Mouse (Mus musculus) olfactory bulb, adult 2 months (tissue): Measurements from ENCODE around the gene Ano1. TPM values are rescaled to one million over a fixed set of nuclear protein-coding genes. Genes with fewer than 3 reads are reported as not detected.

Experiments used
- H3K27ac ChIP-seq: fragments of 200-500 bp; 2 replicates; pipeline ENCODE4 v1.5.1; 2012; ENCODE audit warnings: low read depth, low read length; ENCODE audit not compliant: insufficient read depth
- H3K4me1 ChIP-seq: fragments of 200-500 bp; 2 replicates; pipeline ENCODE4 v1.6.1; 2012; ENCODE audit warnings: low read length; ENCODE audit not compliant: control insufficient read depth, insufficient read depth
- H3K4me3 ChIP-seq: fragments of 200-500 bp; 2 replicates; pipeline ENCODE4 v1.5.1; 2012; ENCODE audit warnings: mild to moderate bottlenecking, low read depth, low read length, moderate library complexity; ENCODE audit not compliant: insufficient read depth
- CTCF ChIP-seq: fragments of 200-500 bp; IDR thresholded peaks from 2 replicates; pipeline ENCODE4 v1.5.1; 2012; ENCODE audit warnings: low read depth, mild to moderate bottlenecking, low read length, moderate library complexity; ENCODE audit not compliant: insufficient read depth
- POLR2A ChIP-seq: fragments of 200-500 bp; IDR thresholded peaks from 2 replicates; pipeline ENCODE4 v1.6.1; 2012; ENCODE audit warnings: mild to moderate bottlenecking, low read depth, low read length, moderate library complexity; ENCODE audit not compliant: insufficient read depth
- WGBS: fragments of 180-500 bp; shearing (Covaris S2); methylation state at CpG from one replicate; pipeline ENCODE4 v1.1.7; 2018; 5-methylcytosine and 5-hydroxymethylcytosine counted together
- polyA plus RNA-seq: library from polyadenylated mRNA; stranded (reverse); fragments of >200 nt; gene quantifications from 2 replicates; pipeline ENCODE4 v1.2.4, GENCODE M21; 2012; ENCODE audit warnings: low replicate concordance; ENCODE audit not compliant: missing spikeins, insufficient read depth, insufficient read length

The Ano1 gene
- polyA plus RNA-seq, 1 experiment = not detected

- TF ChIP-seq POLR2A = no peak
- no peak for TF ChIP-seq CTCF
- WGBS = 91% methylated on average over 2 of the region's 2 CpGs
- no peaks in the 10 kb centered on the region for H3K4me1 ChIP-seq
- no peak overlapping the region for H3K27ac ChIP-seq
- no peak overlapping the region for H3K4me3 ChIP-seq
Measured at GRCm38 (mm10) chr7:144669895-144670294, 81.9 kb downstream of the Ano1 start.

- Histone ChIP-seq H3K4me1 (no peaks in the 10 kb centered on the region), H3K27ac (no peak overlapping the region), H3K4me3 (no peak overlapping the region)
- TF ChIP-seq CTCF = no peak
- TF ChIP-seq POLR2A = no peak
- WGBS = 79% methylated on average over 7 of the region's 7 CpGs
Measured at GRCm38 (mm10) chr7:144668603-144669278, 83.0 kb downstream of the Ano1 start.

GRCm38 (mm10) chr7:144667091-144667490, 84.7 kb downstream of the Ano1 start:
- no peak overlapping the region for H3K4me3 ChIP-seq
- no peaks in the 10 kb centered on the region for H3K4me1 ChIP-seq
- H3K27ac ChIP-seq = no peak overlapping the region
- TF ChIP-seq POLR2A = no peak
- no peak for TF ChIP-seq CTCF
- WGBS = 100% methylated on average over 6 of the region's 6 CpGs

DNA sequence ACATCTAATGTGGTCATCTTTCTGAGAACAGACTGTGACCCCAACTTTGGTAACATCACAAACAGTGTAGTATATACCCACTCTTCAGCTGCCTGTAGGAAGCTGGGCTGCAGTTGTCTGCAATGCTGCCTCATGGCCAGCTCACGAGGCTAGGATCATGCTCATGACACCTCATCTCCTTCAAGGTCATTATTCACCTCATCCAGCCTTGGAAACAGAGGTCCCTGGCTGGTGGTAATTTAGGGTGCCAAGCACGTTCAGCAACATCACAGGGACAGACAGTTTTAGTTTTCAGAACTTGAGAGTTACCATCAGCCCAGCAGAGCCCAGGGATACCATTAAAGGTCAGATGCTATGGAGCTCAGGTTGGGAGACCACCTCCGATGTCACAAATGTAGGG, 86.2 kb downstream of the Ano1 start:
- Histone ChIP-seq H3K4me1 (no peaks in the 10 kb centered on the region), H3K27ac (no peak overlapping the region)

DNA sequence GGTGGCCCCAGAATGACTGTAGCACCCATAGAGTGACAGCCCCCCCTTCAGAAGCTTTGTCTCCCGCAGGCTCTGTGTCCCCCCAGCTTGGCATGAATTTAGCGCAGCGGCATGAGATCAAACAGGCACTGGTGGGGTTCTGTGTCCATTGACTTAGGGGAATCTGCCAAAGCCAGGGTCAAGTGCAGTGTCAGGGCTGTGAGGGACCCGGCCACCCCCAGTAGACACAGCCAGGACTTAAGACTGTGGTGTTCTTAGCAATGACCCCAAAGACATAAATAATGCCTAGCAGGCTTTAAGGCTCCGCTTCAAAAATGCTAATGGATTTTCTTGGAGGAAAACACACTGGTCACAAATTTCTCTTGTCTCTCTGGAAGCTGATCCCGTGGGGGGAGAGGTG, 88.2 kb downstream of the Ano1 start:
- TF ChIP-seq CTCF (no peak), POLR2A (no peak)
- Histone ChIP-seq H3K4me3 (no peak overlapping the region), H3K4me1 (no peaks in the 10 kb centered on the region), H3K27ac (no peak overlapping the region)
- 65% methylated on average over 6 of the region's 6 CpGs for WGBS

More for the DNA sequence above, 86.2 kb downstream of the Ano1 start:
- no peak overlapping the region for H3K4me3 ChIP-seq
- TF ChIP-seq CTCF (no peak), POLR2A (no peak)
- WGBS = 93% methylated on average over 3 of the region's 3 CpGs

DNA sequence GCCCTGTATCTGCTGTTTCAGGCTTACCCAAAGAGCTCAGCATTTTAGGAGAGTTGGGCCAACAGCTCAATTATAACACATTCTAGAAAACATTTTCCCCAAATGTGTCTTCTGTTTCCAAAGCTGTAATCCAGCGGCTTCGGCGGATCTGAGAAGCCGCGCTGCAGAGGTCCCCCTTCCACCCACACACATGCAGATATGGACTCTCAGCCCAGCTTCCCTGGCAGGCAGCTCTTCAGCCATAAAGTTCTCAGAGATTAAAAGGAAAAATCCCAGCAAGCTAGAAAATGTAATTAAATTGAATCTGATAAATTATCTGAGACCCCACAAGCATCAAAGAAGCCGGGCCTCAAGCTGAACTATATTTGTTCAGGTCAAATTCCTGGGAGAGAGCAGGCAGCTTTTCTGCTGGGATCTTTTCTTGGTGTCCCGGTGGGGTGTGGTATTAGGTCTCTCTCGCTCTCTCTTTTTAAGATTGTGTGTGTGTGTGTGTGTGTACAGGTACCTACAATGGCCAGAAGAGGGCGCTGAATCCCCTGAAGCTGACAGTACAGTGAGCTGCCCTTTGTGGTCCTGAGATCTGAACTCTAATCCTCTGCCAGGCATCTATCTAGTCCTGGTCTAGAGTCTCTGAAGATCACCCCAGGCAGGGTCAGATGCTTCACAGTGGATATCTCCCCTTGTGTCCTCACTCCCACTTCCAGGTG, 95.4 kb downstream of the Ano1 start:
- no peak overlapping the region for H3K27ac ChIP-seq
- WGBS = 64% methylated on average over 9 of the region's 9 CpGs
- H3K4me1 ChIP-seq = peaks cover 23% of the 10 kb centered on the region
- no peak for TF ChIP-seq CTCF
- no peak for TF ChIP-seq POLR2A
- no peak overlapping the region for H3K4me3 ChIP-seq

DNA sequence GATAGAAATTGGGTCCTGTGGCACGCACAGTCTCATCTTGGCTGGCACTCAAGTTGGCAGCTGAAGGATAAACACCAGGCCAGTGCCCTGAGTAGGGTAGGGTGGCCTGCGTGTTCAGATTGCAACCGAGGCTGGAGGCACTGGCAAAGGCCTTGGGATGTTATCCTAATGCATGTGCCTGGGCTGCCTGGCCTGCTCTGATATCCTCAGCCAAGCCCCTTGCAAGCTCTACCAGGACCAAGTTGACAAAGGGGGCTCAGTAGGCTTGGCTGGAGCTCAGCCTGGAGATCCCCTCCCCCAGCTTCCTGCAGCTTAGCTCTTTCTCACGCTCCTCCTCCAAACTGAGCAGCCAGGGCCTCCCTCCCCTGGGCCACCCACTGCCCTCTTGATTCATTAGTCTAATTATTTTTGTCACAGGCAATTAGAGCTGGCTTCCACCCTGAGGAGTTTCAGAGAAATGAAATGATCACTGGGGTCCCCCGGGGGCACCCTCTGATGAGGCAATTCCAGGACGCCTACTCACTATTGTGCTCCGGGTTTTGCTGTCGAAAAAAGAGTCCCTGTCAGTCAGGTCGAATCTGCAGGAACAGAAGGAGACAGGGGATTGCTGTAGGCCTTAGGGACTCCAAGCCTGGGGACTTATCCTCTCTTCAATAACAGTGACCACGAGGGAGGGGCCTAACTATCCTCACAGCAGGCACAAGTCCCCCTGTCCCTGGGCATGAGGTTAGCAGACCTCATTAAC, 97.9 kb downstream of the Ano1 start:
- TF ChIP-seq POLR2A (no peak), CTCF (no peak)
- Histone ChIP-seq H3K4me1 (peaks cover 23% of the 10 kb centered on the region), H3K27ac (no peak overlapping the region), H3K4me3 (no peak overlapping the region)
- WGBS = 27% methylated on average over 10 of the region's 10 CpGs

- no peaks in the 10 kb centered on the region for H3K4me1 ChIP-seq
- no peak overlapping the region for H3K4me3 ChIP-seq
- TF ChIP-seq POLR2A = no peak
- no peak for TF ChIP-seq CTCF
- H3K27ac ChIP-seq = no peak overlapping the region
- WGBS = 60% methylated on average over 5 of the region's 5 CpGs
Measured at GRCm38 (mm10) chr7:144647547-144647946, 104.2 kb downstream of the Ano1 start.

DNA sequence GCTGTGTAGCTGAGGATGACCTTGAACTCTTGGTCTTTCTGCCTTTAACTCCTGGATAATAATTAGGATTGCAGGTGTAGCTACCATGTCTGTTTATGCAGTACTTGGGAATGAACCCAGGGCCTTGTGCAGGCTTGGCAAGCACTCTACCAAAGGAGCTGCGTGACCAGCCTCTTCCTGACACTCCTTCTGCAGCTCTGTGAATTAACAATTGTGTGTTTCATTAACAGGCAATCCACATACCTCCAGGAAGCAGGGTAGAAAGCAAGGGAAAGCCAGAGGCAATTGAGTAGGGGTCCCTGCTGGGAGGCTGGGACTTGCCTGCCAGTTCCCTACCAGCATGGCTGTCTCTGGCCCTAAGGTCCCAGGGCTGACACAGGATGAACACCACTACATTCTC, 111.0 kb downstream of the Ano1 start:
- no peaks in the 10 kb centered on the region for H3K4me1 ChIP-seq
- WGBS = 76% methylated on average over 1 of the region's 1 CpGs
- no peak overlapping the region for H3K4me3 ChIP-seq
- TF ChIP-seq POLR2A = no peak
- no peak for TF ChIP-seq CTCF
- H3K27ac ChIP-seq = no peak overlapping the region
